Mouse (Mus musculus) cerebellum, adult 9-10 months (tissue): ENCODE measurements at regions not wholly inside any gene's neighbourhood (a gene's known extent, or its start where the extent isn't known, plus 50 kb on each side); places are given as distances from the start of the nearest gene placed in this dataset.
"Not testable (repeated sequence)": the region's sequence is repeated elsewhere in the genome, so short reads cannot be mapped to it uniquely, and the experiment has no call there.

ENCODE experiments used
- DNase-seq: peaks from one replicate; pipeline ENCODE4 v3.0.0; 2022

- no peak for DNase-seq
Measured at GRCm38 (mm10) chr14:60526832-60527231, 107.0 kb upstream of the Spata13 start.

- no peak for DNase-seq
Measured at GRCm38 (mm10) chr14:60527951-60528350, 105.8 kb upstream of the Spata13 start.

- DNase-seq, result no peak
Measured at GRCm38 (mm10) chr14:60528520-60528919, 105.3 kb upstream of the Spata13 start.

GRCm38 (mm10) chr14:60529022-60529421 is 104.8 kb upstream of the Spata13 start:
- DNase-seq, result peak; percentile 86

GRCm38 (mm10) chr14:60529646-60530347 is 104.0 kb upstream of the Spata13 start:
- no peak for DNase-seq

GRCm38 (mm10) chr14:60530348-60530711 is 103.5 kb upstream of the Spata13 start:
- DNase-seq, result no peak

- no peak for DNase-seq
Measured at GRCm38 (mm10) chr14:60530973-60531372, 102.8 kb upstream of the Spata13 start.

GRCm38 (mm10) chr14:60531766-60532165 is 102.0 kb upstream of the Spata13 start:
- DNase-seq, result no peak

- no peak for DNase-seq
Measured at GRCm38 (mm10) chr14:60533452-60534224, 100.2 kb upstream of the Spata13 start.

- no peak for DNase-seq
Measured at GRCm38 (mm10) chr14:60539040-60539439, 94.8 kb upstream of the Spata13 start.

GRCm38 (mm10) chr14:60540111-60540510 is 93.7 kb upstream of the Spata13 start:
- DNase-seq, result no peak

GRCm38 (mm10) chr14:60541596-60541995 is 92.2 kb upstream of the Spata13 start:
- DNase-seq, result no peak

GRCm38 (mm10) chr14:60544767-60545166 is 89.0 kb upstream of the Spata13 start:
- DNase-seq, result no peak

- peak; percentile 10 for DNase-seq
Measured at GRCm38 (mm10) chr14:60554222-60554740, 79.5 kb upstream of the Spata13 start.

- no peak for DNase-seq
Measured at GRCm38 (mm10) chr14:60556541-60556940, 77.3 kb upstream of the Spata13 start.

GRCm38 (mm10) chr14:60557020-60557419 is 76.8 kb upstream of the Spata13 start:
- no peak for DNase-seq

GRCm38 (mm10) chr14:60559376-60559775 is 74.4 kb upstream of the Spata13 start:
- no peak for DNase-seq

GRCm38 (mm10) chr14:60559826-60560529 is 73.8 kb upstream of the Spata13 start:
- DNase-seq, result no peak

- no peak for DNase-seq
Measured at GRCm38 (mm10) chr14:60576281-60576680, 57.5 kb upstream of the Spata13 start.

- not testable (repeated sequence) for DNase-seq
Measured at GRCm38 (mm10) chr14:60580131-60580530, 53.7 kb upstream of the Spata13 start.
